Mouse (Mus musculus) brain, embryonic 14.5 days (tissue): ENCODE results near the gene Muc20.

ENCODE experiments used
- CTCF ChIP-seq: fragments of 200-500 bp; IDR thresholded peaks from 2 replicates; pipeline ENCODE4 v1.5.1; 2012; ENCODE audit warnings: inconsistent platforms, mild to moderate bottlenecking, moderate library complexity, borderline replicate concordance; ENCODE audit not compliant: insufficient read depth, insufficient read length; ENCODE audit errors: extremely low read depth
- POLR2A ChIP-seq: fragments of 200-500 bp; IDR thresholded peaks from 2 replicates; pipeline ENCODE4 v1.6.1; 2012; ENCODE audit warnings: mild to moderate bottlenecking, inconsistent platforms, borderline replicate concordance; ENCODE audit not compliant: poor library complexity, insufficient read depth, insufficient read length, severe bottlenecking; ENCODE audit errors: extremely low read depth

- TF ChIP-seq POLR2A, result no peak
- TF ChIP-seq CTCF, result no peak
These were observed 32.7 kb downstream of the Muc20 start for GRCm38 (mm10) chr16:32764550-32764949.
